Mouse (Mus musculus): Measurements from ENCODE around the gene Thumpd2. TPM values are rescaled to one million over a fixed set of nuclear protein-coding genes. Genes with fewer than 3 reads are reported as not detected.
A peak's percentile ranks its signal among the peaks of the same experiment; 100 is the strongest.

The Thumpd2 gene
- polyA plus RNA-seq, 1 experiment from 2014 or later, result 14.6 TPM

- TF ChIP-seq CTCF (IDR thresholded peaks at IDR 0.05; ENCODE audit: low read depth), result no peak
- H3K36me3 ChIP-seq (ENCODE audit: insufficient read depth), result peaks cover 36% of the 10 kb centered on the region
- 56% methylated on average over 7 of the region's 7 CpGs for WGBS
- H3K9me3 ChIP-seq (ENCODE audit: low read depth, low read length), result no peaks in the 10 kb centered on the region
- H3K27me3 ChIP-seq (ENCODE audit: insufficient read depth, low read length), result no peaks in the 10 kb centered on the region
- no peak overlapping the region for H3K9ac ChIP-seq
- 0 out of 2 replicates have a peak overlapping the region, but pooled peaks have one; percentile 10 for H3K27ac ChIP-seq (ENCODE audit: low read depth)
- peak; percentile 34 for DNase-seq
- ATAC-seq (ENCODE audit: insufficient read depth), result peak; percentile 41; the same call in 1 of the 2 replicates
- H3K4me1 ChIP-seq (ENCODE audit: insufficient read depth), result no peaks in the 10 kb centered on the region
- no peak overlapping the region for H3K4me2 ChIP-seq
- no peak overlapping the region for H3K4me3 ChIP-seq (ENCODE audit: low read depth, low read length)
These were observed 16.8 kb downstream of the Thumpd2 start for GRCm38 (mm10) chr17:81047930-81048564.

DNA sequence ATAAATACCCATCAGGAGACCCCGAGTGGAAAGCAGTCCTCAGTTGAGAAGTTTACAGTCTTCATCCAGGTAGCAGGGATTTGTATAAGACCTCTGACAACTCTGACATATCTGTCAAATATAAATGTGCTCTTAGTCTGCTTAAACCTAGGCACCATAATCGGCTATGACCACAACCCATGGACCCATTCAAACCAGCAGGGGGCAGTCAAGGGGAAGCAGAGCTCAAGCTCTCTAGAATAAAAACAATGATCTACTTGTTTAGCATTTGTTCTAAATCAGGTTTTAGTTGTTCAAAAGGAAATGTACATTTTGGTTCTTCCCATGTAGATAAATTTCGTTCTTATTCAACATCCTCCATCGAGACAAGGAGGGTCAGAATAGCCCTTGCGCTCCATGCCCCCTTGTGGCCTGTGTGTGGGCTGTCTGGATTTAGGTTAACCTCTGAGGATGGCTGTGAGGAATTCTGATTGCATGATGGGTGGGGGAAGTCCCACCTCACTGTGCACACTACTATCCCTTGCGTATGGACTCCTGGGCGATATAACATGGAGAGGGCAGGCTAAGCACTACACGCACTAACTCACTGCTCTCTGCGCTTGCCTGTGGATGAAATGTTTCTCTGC is 19.2 kb downstream of the Thumpd2 start:
- DNase-seq (peak; percentile 64), ATAC-seq (ENCODE audit: insufficient read depth) (no peak)
- Histone ChIP-seq H3K9ac (no peak overlapping the region), H3K27me3 (ENCODE audit: insufficient read depth, low read length) (no peaks in the 10 kb centered on the region), H3K4me3 (ENCODE audit: low read depth, low read length) (no peak overlapping the region), H3K9me3 (ENCODE audit: low read depth, low read length) (no peaks in the 10 kb centered on the region), H3K36me3 (ENCODE audit: insufficient read depth) (peaks cover 38% of the 10 kb centered on the region), H3K4me1 (ENCODE audit: insufficient read depth) (no peaks in the 10 kb centered on the region), H3K4me2 (no peak overlapping the region), H3K27ac (ENCODE audit: low read depth) (no peak overlapping the region)
- WGBS, result 84% methylated on average over 9 of the region's 9 CpGs
- peak; percentile 65 for TF ChIP-seq CTCF (IDR thresholded peaks at IDR 0.05; ENCODE audit: low read depth)

GRCm38 (mm10) chr17:81045115-81045514 is 19.8 kb downstream of the Thumpd2 start:
- no peak overlapping the region for H3K4me3 ChIP-seq (ENCODE audit: low read depth, low read length)
- DNase-seq (no peak), ATAC-seq (ENCODE audit: insufficient read depth) (no peak)
- no peaks in the 10 kb centered on the region for H3K9me3 ChIP-seq (ENCODE audit: low read depth, low read length)
- 85% methylated on average over 6 of the region's 6 CpGs for WGBS
- no peak overlapping the region for H3K9ac ChIP-seq
- H3K36me3 ChIP-seq (ENCODE audit: insufficient read depth), result peaks cover 38% of the 10 kb centered on the region
- no peak overlapping the region for H3K4me2 ChIP-seq
- no peaks in the 10 kb centered on the region for H3K27me3 ChIP-seq (ENCODE audit: insufficient read depth, low read length)
- no peaks in the 10 kb centered on the region for H3K4me1 ChIP-seq (ENCODE audit: insufficient read depth)
- no peak for TF ChIP-seq CTCF (IDR thresholded peaks at IDR 0.05; ENCODE audit: low read depth)
- no peak overlapping the region for H3K27ac ChIP-seq (ENCODE audit: low read depth)

DNA sequence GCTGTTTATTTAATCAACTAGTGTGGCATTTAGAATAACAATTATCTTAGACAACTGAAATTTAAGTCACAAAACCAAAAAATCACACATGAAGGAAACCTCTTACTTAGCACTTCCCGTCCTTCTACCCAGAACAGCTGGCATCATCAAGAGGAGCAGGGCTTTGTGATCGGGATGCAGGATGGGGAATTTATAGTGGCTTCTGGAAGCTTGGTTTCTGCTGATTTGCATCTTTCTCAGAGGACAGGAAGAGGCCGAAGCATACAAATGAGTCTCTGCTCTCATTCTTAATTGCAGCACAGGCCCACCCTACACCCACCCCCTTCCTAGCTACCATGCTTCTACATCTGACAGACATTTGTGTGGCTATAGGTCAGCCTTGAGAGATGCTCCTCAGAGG is 20.5 kb downstream of the Thumpd2 start:
- H3K9ac ChIP-seq, result no peak overlapping the region

GRCm38 (mm10) chr17:81041662-81042061 is 23.2 kb downstream of the Thumpd2 start:
- ATAC-seq (ENCODE audit: insufficient read depth) (no peak), DNase-seq (no peak)
- Histone ChIP-seq H3K9me3 (ENCODE audit: low read depth, low read length) (no peaks in the 10 kb centered on the region), H3K9ac (no peak overlapping the region), H3K36me3 (ENCODE audit: insufficient read depth) (peaks cover 64% of the 10 kb centered on the region), H3K27me3 (ENCODE audit: insufficient read depth, low read length) (no peaks in the 10 kb centered on the region), H3K4me3 (ENCODE audit: low read depth, low read length) (no peak overlapping the region), H3K4me2 (no peak overlapping the region), H3K4me1 (ENCODE audit: insufficient read depth) (no peaks in the 10 kb centered on the region), H3K27ac (ENCODE audit: low read depth) (no peak overlapping the region)
- no peak for TF ChIP-seq CTCF (IDR thresholded peaks at IDR 0.05; ENCODE audit: low read depth)
- 63% methylated on average over 2 of the region's 2 CpGs for WGBS

More for the DNA sequence above, 20.5 kb downstream of the Thumpd2 start:
- 88% methylated on average over 3 of the region's 3 CpGs for WGBS
- no peak for TF ChIP-seq CTCF (IDR thresholded peaks at IDR 0.05; ENCODE audit: low read depth)
- Histone ChIP-seq H3K9me3 (ENCODE audit: low read depth, low read length) (no peaks in the 10 kb centered on the region), H3K27ac (ENCODE audit: low read depth) (no peak overlapping the region), H3K36me3 (ENCODE audit: insufficient read depth) (peaks cover 42% of the 10 kb centered on the region), H3K4me3 (ENCODE audit: low read depth, low read length) (no peak overlapping the region), H3K4me1 (ENCODE audit: insufficient read depth) (no peaks in the 10 kb centered on the region), H3K27me3 (ENCODE audit: insufficient read depth, low read length) (no peaks in the 10 kb centered on the region), H3K4me2 (no peak overlapping the region)
- no peak for DNase-seq
- ATAC-seq (ENCODE audit: insufficient read depth), result no peak

DNA sequence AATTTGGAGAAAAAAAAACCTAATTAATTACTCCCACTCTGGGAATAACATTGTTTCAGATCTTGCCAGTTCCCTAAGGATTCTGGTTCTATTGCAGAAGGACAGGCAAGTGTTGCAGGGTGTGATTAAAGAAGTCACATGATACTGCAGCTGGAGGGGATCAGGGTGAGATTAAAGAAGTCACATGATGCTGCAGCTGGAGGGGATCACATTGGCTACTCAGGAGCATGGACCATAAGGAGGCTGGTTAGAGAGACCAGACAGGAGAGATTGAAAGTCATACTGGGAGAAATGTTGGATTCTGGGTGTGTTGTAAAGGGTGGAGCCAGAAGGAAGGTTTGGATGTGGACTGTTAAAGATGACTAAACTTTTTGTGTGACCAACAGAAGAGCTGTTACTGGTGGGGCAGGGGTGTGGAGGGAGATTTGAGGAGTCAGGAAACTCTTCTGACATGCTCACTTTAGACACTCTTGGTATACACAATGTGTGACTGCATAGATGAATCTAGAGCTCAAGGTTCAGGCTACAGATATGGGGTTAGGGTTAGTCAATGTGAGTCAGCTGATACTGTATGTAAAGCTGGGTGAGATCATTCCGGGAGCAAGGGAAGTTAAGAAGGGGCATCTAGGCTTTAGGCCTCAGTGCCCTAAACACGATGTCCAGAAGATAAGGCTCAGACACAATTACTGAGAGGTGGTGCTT is 26.0 kb downstream of the Thumpd2 start:
- H3K4me3 ChIP-seq (ENCODE audit: low read depth, low read length), result no peak overlapping the region
- H3K4me1 ChIP-seq (ENCODE audit: insufficient read depth), result no peaks in the 10 kb centered on the region
- H3K27me3 ChIP-seq (ENCODE audit: insufficient read depth, low read length), result no peaks in the 10 kb centered on the region
- TF ChIP-seq CTCF (IDR thresholded peaks at IDR 0.05; ENCODE audit: low read depth), result no peak
- ATAC-seq (ENCODE audit: insufficient read depth), result no peak
- H3K27ac ChIP-seq (ENCODE audit: low read depth), result no peak overlapping the region
- H3K9me3 ChIP-seq (ENCODE audit: low read depth, low read length), result no peaks in the 10 kb centered on the region
- 84% methylated on average over 2 of the region's 2 CpGs for WGBS
- DNase-seq, result no peak
- peaks cover 72% of the 10 kb centered on the region for H3K36me3 ChIP-seq (ENCODE audit: insufficient read depth)
- H3K4me2 ChIP-seq, result no peak overlapping the region
- no peak overlapping the region for H3K9ac ChIP-seq

DNA sequence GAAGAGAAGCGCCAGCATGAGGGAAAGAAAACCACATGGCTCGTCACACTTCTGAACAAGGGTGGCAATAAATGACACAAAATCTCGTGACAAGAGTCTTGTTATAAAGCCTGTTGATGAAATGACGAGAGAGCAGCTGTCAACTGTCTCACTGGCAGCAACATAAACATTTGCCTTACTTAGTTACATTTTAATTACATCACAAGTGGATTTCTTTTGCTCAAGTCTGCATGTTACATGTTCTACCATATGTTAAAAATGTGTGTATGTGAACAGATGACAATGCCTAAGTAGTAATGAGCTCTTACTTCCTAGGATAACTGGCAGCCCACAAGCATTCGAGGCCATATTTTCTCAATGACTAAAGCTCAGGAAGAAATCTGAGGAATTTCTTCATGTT is 29.5 kb downstream of the Thumpd2 start:
- H3K27ac ChIP-seq (ENCODE audit: low read depth), result no peak overlapping the region
- no peak overlapping the region for H3K9ac ChIP-seq
- TF ChIP-seq CTCF (IDR thresholded peaks at IDR 0.05; ENCODE audit: low read depth), result no peak
- peaks cover 69% of the 10 kb centered on the region for H3K36me3 ChIP-seq (ENCODE audit: insufficient read depth)
- no peak for ATAC-seq (ENCODE audit: insufficient read depth)
- no peaks in the 10 kb centered on the region for H3K27me3 ChIP-seq (ENCODE audit: insufficient read depth, low read length)
- H3K4me1 ChIP-seq (ENCODE audit: insufficient read depth), result no peaks in the 10 kb centered on the region
- 64% methylated on average over 5 of the region's 5 CpGs for WGBS
- DNase-seq, result no peak
- no peak overlapping the region for H3K4me3 ChIP-seq (ENCODE audit: low read depth, low read length)
- H3K4me2 ChIP-seq, result no peak overlapping the region
- no peaks in the 10 kb centered on the region for H3K9me3 ChIP-seq (ENCODE audit: low read depth, low read length)
